ENCODE assay signal across 8 mouse cellular contexts in genomic region chr2:155928711-155929345, GRCm38 (mm10). TPM values are rescaled to one million over a fixed set of nuclear protein-coding genes. Genes with fewer than 3 reads are reported as not detected.
DNase-seq lines count a peak whose midpoint lies in the region; ATAC-seq and TF ChIP-seq lines count a peak whose summit lies in the region.

No protein-coding gene starts in this region.

- peaks cover 5% of the 10 kb centered on the region; the same call in 1 of the 2 replicates for H3K4me1 ChIP-seq in lung, embryonic 14.5 days (ENCODE audit: insufficient read depth)
- peaks cover 4% of the 10 kb centered on the region; the same call in 1 of the 2 replicates for H3K4me1 ChIP-seq in forebrain, embryonic 11.5 days (replicated peaks; ENCODE audit: control insufficient read depth, insufficient read depth, low read length)
- H3K4me1 ChIP-seq in neural tube, embryonic 15.5 days, result peaks cover 25% of the 10 kb centered on the region

- 71% methylated on average over 7 of the region's 7 CpGs for WGBS in lung, embryonic 14.5 days
- 82% methylated on average over 7 of the region's 7 CpGs for WGBS in forebrain, embryonic 11.5 days
- WGBS in neural tube, embryonic 15.5 days, result 70% methylated on average over 7 of the region's 7 CpGs

- ATAC-seq in lung, embryonic 14.5 days (ENCODE audit: insufficient read depth), result no peak
- no peak for ATAC-seq in forebrain, embryonic 11.5 days (replicated peaks; ENCODE audit: low FRiP score)
- no peak for ATAC-seq in neural tube, embryonic 15.5 days (ENCODE audit: low FRiP score)

- TF ChIP-seq CTCF in lung, embryonic 14.5 days (IDR thresholded peaks at IDR 0.05; ENCODE audit: low read depth), result no peak

- H3K27me3 ChIP-seq in lung, embryonic 14.5 days (ENCODE audit: insufficient read depth, low read length), result no peaks in the 10 kb centered on the region
- H3K27me3 ChIP-seq in forebrain, embryonic 11.5 days (ENCODE audit: control insufficient read depth, insufficient read depth, low read length), result no peaks in the 10 kb centered on the region
- H3K27me3 ChIP-seq in neural tube, embryonic 15.5 days (replicated peaks), result no peaks in the 10 kb centered on the region

- H3K4me3 ChIP-seq in lung, embryonic 14.5 days (ENCODE audit: low read depth, low read length), result peak overlapping the region; percentile 72
- H3K4me3 ChIP-seq in forebrain, embryonic 11.5 days (ENCODE audit: low read depth, low read length), result peak overlapping the region; percentile 48
- peak overlapping the region; percentile 66 for H3K4me3 ChIP-seq in neural tube, embryonic 15.5 days (replicated peaks)

- H3K36me3 ChIP-seq in lung, embryonic 14.5 days (ENCODE audit: insufficient read depth), result peaks cover 6% of the 10 kb centered on the region; the same call in 1 of the 2 replicates
- no peaks in the 10 kb centered on the region; the same call in 1 of the 2 replicates for H3K36me3 ChIP-seq in forebrain, embryonic 11.5 days (ENCODE audit: control insufficient read depth, insufficient read depth, low read length)
- peaks cover 3% of the 10 kb centered on the region; the same call in 1 of the 2 replicates for H3K36me3 ChIP-seq in neural tube, embryonic 15.5 days

- no peaks in the 10 kb centered on the region for H3K9me3 ChIP-seq in lung, embryonic 14.5 days (ENCODE audit: low read depth, low read length)
- H3K9me3 ChIP-seq in forebrain, embryonic 11.5 days (ENCODE audit: control insufficient read depth, low read length), result no peaks in the 10 kb centered on the region
- H3K9me3 ChIP-seq in neural tube, embryonic 15.5 days (replicated peaks), result no peaks in the 10 kb centered on the region

- no peak overlapping the region for H3K27ac ChIP-seq in lung, embryonic 14.5 days (ENCODE audit: low read depth)
- H3K27ac ChIP-seq in forebrain, embryonic 11.5 days (ENCODE audit: low read depth, low read length), result no peak overlapping the region
- no peak overlapping the region for H3K27ac ChIP-seq in neural tube, embryonic 15.5 days (replicated peaks)

- peak; percentile 13 for DNase-seq in lung, embryonic 14.5 days
- no peak for DNase-seq in lung, postnatal 4 days
- DNase-seq in forebrain, embryonic 11.5 days (ENCODE audit: low spot score), result no peak
- peak; percentile 61 for DNase-seq in kidney, postnatal 14 days
- DNase-seq in layer of hippocampus, postnatal 25 days (ENCODE audit: extremely low spot score in 1 of 2, low spot score in 1 of 2), result no peak
- DNase-seq in urinary bladder, postnatal 14 days (ENCODE audit: low spot score), result no peak
- DNase-seq in urinary bladder, postnatal 4 days (ENCODE audit: low spot score in 2 of 2), result no peak

- H3K9ac ChIP-seq in lung, embryonic 14.5 days, result peak overlapping the region; percentile 65; the same call in 1 of the 2 replicates
- no peak overlapping the region for H3K9ac ChIP-seq in forebrain, embryonic 11.5 days (ENCODE audit: low read length)
- H3K9ac ChIP-seq in neural tube, embryonic 15.5 days (replicated peaks), result peak overlapping the region; percentile 52; the same call in 1 of the 2 replicates

- H3K4me2 ChIP-seq in lung, embryonic 14.5 days, result peak overlapping the region; percentile 82
- peak overlapping the region; percentile 72 for H3K4me2 ChIP-seq in forebrain, embryonic 11.5 days (ENCODE audit: low read depth, low read length, severe bottlenecking)
- peak overlapping the region; percentile 83 for H3K4me2 ChIP-seq in neural tube, embryonic 15.5 days

RNA-seq across cellular contexts. Expression of gene Uqcc1, which starts 1.3 kb away (rescaled TPM):
- 52.0 and 52.9 TPM in 2 replicates for polyA plus RNA-seq in lung, embryonic 14.5 days (2014; fragmentation: Nextera tagmentation; extraction: Ambion mirVana)
- polyA plus RNA-seq in forebrain, embryonic 11.5 days (2014; fragmentation: Nextera tagmentation; extraction: Ambion mirVana), result 70.0 and 78.0 TPM in 2 replicates
- polyA plus RNA-seq in neural tube, embryonic 15.5 days (2015; fragmentation: Nextera tagmentation; extraction: Ambion mirVana), result 70.9 and 73.5 TPM in 2 replicates
- total RNA-seq in layer of hippocampus, postnatal 25 days (2021), result 10 to 100 TPM; 60.8 to 74.1 TPM

RNA-seq across cellular contexts. Expression of gene Gm15557, which starts 11.7 kb away (rescaled TPM):
- not detected in 2 replicates for polyA plus RNA-seq in lung, embryonic 14.5 days (2014; fragmentation: Nextera tagmentation; extraction: Ambion mirVana)
- not detected in 2 replicates for polyA plus RNA-seq in forebrain, embryonic 11.5 days (2014; fragmentation: Nextera tagmentation; extraction: Ambion mirVana)
- polyA plus RNA-seq in neural tube, embryonic 15.5 days (2015; fragmentation: Nextera tagmentation; extraction: Ambion mirVana), result not detected in 2 replicates
- not detected for total RNA-seq in layer of hippocampus, postnatal 25 days (2021)

RNA-seq across cellular contexts. Expression of gene Gdf5, which starts 16.3 kb away (rescaled TPM):
- 0.34 and 0.41 TPM in 2 replicates for polyA plus RNA-seq in lung, embryonic 14.5 days (2014; fragmentation: Nextera tagmentation; extraction: Ambion mirVana)
- 1.8 and 2.0 TPM in 2 replicates for polyA plus RNA-seq in forebrain, embryonic 11.5 days (2014; fragmentation: Nextera tagmentation; extraction: Ambion mirVana)
- 0.59 and 1.2 TPM in 2 replicates for polyA plus RNA-seq in neural tube, embryonic 15.5 days (2015; fragmentation: Nextera tagmentation; extraction: Ambion mirVana)
- total RNA-seq in layer of hippocampus, postnatal 25 days (2021), result under 1 TPM in 1 of 2 experiments, not detected in 1; 0.10 TPM

RNA-seq across cellular contexts. Expression of gene Cep250, which starts 27.4 kb away (rescaled TPM):
- polyA plus RNA-seq in lung, embryonic 14.5 days (2014; fragmentation: Nextera tagmentation; extraction: Ambion mirVana), result 23.5 and 24.6 TPM in 2 replicates
- 27.4 and 28.8 TPM in 2 replicates for polyA plus RNA-seq in forebrain, embryonic 11.5 days (2014; fragmentation: Nextera tagmentation; extraction: Ambion mirVana)
- 13.4 and 16.7 TPM in 2 replicates for polyA plus RNA-seq in neural tube, embryonic 15.5 days (2015; fragmentation: Nextera tagmentation; extraction: Ambion mirVana)
- 10 to 100 TPM; 14.3 to 18.9 TPM for total RNA-seq in layer of hippocampus, postnatal 25 days (2021)

Comparison
In these comparisons a context has a peak if more than half of its experiments do, and no peak if none do; other contexts are left out.
1. DNase-seq: peak in lung, embryonic 14.5 days (single experiment) and kidney, postnatal 14 days (single experiment); none in lung, postnatal 4 days (0 of 2), forebrain, embryonic 11.5 days (single experiment), layer of hippocampus, postnatal 25 days (0 of 2), urinary bladder, postnatal 14 days (single experiment) and urinary bladder, postnatal 4 days (0 of 2).
2. Peak in every context shown above with its lines, with median percentiles within 50 percentile points of each other: H3K4me2 ChIP-seq and H3K4me3 ChIP-seq.